Mouse (Mus musculus) gastrocnemius, postnatal 4 days (tissue): Measurements from ENCODE around the gene Rwdd2a. TPM values are rescaled to one million over a fixed set of nuclear protein-coding genes. Genes with fewer than 3 reads are reported as not detected.
"Not testable (repeated sequence)": the region's sequence is repeated elsewhere in the genome, so short reads cannot be mapped to it uniquely, and the experiment has no call there.

Experiments used
- DNase-seq, 2 experiments: peaks; one replicate each; pipeline ENCODE4 v3.0.0; 2021 to 2022; ENCODE audit warnings: low spot score in 2 of 2, mixed read lengths in 2 of 2
- total RNA-seq, 2 experiments: library from RNA; stranded (reverse); gene quantifications; 2 replicates each; pipeline ENCODE4 v1.2.3; 2021

Rwdd2a gene
- total RNA-seq, 2 experiments from 2014 or later = 0.47 to 0.52 TPM

GRCm38 (mm10) chr9:86587019-86587795, 15.4 kb downstream of the Rwdd2a start:
- no peak for DNase-seq

- DNase-seq = no peak
Observed at GRCm38 (mm10) chr9:86592676-86593668, 21.2 kb downstream of the Rwdd2a start.

DNA sequence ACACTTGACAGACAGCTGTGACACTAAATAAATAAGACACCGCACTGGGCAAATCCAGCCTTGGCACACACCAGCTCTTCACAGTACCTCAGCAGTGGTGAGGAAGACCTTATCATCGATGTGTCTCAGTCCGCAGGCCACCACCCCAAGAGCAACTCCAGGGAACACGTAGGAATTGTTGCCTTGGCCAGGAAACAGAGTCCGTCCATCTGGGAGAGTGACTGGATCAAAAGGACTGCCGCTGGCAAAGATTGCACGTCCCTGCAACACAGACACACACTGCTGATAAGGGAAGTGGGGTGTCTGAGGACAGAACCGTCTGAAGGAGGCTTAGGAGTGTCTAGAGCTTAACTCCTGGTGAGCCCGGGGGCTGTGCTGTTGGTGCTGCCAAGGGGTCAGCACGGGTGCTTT, 22.6 kb downstream of the Rwdd2a start:
- not testable (repeated sequence) for DNase-seq

DNA sequence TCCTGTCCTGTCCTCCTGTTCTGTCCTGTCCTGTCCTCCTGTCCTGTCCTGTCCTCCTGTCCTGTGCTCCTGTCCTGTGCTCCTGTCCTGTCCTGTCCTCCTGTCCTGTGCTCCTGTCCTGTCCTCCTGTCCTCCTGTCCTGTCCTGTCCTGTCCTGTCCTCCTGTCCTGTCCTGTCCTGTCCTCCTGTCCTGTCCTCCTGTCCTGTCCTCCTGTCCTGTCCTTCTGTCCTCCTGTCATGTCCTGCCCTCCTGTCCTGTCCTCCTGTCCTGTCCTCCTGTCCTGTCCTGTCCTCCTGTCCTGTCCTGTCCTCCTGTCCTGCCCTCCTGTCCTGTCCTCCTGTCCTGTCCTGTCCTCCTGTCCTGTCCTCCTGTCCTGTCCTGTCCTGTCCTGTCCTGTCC, 25.2 kb downstream of the Rwdd2a start:
- not testable (repeated sequence) for DNase-seq

DNA sequence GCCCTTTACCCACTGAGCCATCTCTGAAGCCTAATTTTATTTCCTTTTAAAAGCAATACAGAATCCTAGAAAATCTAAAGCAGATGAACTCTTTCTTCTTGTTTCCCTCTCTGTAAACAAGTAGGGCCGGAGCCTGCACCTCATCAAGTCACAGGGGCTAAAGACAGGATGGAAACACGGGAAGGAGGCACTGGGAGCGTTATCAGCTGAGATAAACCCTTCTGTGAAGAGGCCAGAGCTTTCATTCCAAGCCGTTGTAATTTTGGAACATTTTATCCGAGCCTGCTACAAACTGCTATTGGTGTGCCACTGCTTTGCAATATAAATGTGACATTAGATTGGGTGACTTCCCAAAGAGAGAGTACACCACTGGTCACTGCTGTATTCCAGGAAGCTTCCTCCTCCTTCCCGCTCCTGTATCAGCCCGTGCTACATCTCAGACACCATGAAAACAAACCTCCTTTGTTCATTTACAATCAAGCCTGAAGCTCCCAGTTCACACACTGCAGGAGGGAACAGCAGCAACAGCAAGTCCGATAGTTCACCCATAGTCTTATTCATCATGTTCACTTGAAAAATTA, 28.0 kb downstream of the Rwdd2a start:
- no peak for DNase-seq

DNA sequence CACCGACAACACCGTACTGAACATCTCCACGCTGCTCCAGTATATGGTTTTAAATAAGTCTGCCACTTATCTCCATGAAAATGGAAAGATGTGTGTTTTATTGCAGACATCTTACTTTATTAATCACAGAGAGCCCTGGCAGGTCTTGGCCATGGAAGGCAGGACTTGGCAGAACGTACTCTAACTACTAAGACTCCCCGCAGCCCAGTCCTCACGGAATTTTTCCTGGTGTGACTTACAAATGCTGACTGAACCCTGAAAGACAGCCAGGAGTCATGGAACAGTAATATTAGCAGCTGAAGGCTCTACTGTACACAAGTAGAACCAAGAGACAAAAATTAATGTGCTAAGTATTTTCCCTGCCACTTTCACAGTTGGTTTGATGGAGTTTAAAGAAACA, 34.0 kb downstream of the Rwdd2a start:
- DNase-seq = no peak

- no peak for DNase-seq
Observed at GRCm38 (mm10) chr9:86612091-86612490, 40.3 kb downstream of the Rwdd2a start.

GRCm38 (mm10) chr9:86615765-86616164, 44.0 kb downstream of the Rwdd2a start:
- no peak for DNase-seq

GRCm38 (mm10) chr9:86617837-86618492, 46.2 kb downstream of the Rwdd2a start:
- no peak for DNase-seq

- DNase-seq = no peak
Observed at GRCm38 (mm10) chr9:86619341-86620139, 47.7 kb downstream of the Rwdd2a start.

DNA sequence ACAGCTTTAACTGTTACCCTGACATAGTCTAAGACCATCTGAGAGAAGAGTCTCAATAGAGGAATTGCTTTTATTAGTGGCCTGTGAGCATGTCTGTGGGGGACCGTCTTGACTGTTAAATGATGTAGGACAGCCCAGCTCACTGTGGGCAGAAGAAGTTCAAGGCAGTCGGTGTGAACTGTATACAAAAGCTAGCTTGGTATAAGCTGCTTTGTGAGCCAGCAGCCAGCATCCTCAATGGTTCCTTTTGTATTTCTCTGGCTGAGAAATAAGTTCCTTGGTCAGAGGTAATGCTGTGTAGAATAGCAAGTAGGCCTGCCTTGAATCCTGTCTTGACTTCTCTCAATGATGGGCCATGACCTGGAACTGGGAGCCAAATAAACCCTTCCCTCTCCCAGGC, 50.3 kb downstream of the Rwdd2a start:
- no peak for DNase-seq

- no peak for DNase-seq
Observed at GRCm38 (mm10) chr9:86624039-86624438, 52.2 kb downstream of the Rwdd2a start.

Other genes starting within 250 kb of the Rwdd2a start
- gene Ube2cbp, start 107.0 kb upstream of the Rwdd2a start, total RNA-seq = 1 to 10 TPM; 2.6 to 2.9 TPM
- gene Dop1a, start 104.8 kb upstream of the Rwdd2a start, total RNA-seq = 10 to 100 TPM; 22.2 to 28.0 TPM
- gene Pgm3, start 149 bp upstream of the Rwdd2a start, total RNA-seq = 10 to 100 TPM; 14.3 to 17.3 TPM
- 10 to 100 TPM; 20.5 to 24.0 TPM for gene Me1, start 124.0 kb downstream of the Rwdd2a start, total RNA-seq
- 10 to 100 TPM; 16.1 to 19.3 TPM for gene Prss35, start 171.7 kb downstream of the Rwdd2a start, total RNA-seq